Comparison of ENCODE assay signal across 8 mouse cellular contexts in genomic region chr14:115475234-115475633, GRCm38 (mm10).
DNase-seq lines count a peak whose midpoint lies in the region; ATAC-seq and TF ChIP-seq lines count a peak whose summit lies in the region.

No protein-coding gene starts in this region.

- H3K27me3 ChIP-seq in E14TG2a.4 (ENCODE audit: insufficient read depth, low read length), result no peaks in the 10 kb centered on the region
- no peaks in the 10 kb centered on the region for H3K27me3 ChIP-seq in hindbrain, embryonic 14.5 days (ENCODE audit: control insufficient read depth, insufficient read depth, low read length)
- H3K27me3 ChIP-seq in neural tube, embryonic 15.5 days (replicated peaks), result no peaks in the 10 kb centered on the region

- DNase-seq in cerebellum, adult 18-20 months, result peak; percentile 6
- no peak for DNase-seq in cerebellum, adult 9-10 months
- DNase-seq in hindbrain, embryonic 14.5 days (ENCODE audit: low spot score), result peak; percentile 73
- DNase-seq in left cerebral cortex, adult 2 months (ENCODE audit: extremely low spot score in 1 of 2, low spot score in 2 of 2), result peak; percentile 34 to 55

- peak; percentile 66 for TF ChIP-seq CTCF in E14TG2a.4 (conservative IDR thresholded peaks at IDR 0.05; ENCODE audit: low read length)
- TF ChIP-seq CTCF in cortical plate, adult 2 months (IDR thresholded peaks at IDR 0.05; ENCODE audit: extremely low read depth, insufficient read depth, low read length), result peak; percentile 71
- TF ChIP-seq CTCF in left cerebral cortex, adult 2 months (IDR thresholded peaks at IDR 0.05), result peak; percentile 66

- no peak overlapping the region for H3K27ac ChIP-seq in cortical plate, adult 2 months (ENCODE audit: insufficient read depth, low read length)
- H3K27ac ChIP-seq in hindbrain, embryonic 14.5 days, result no peak overlapping the region
- H3K27ac ChIP-seq in left cerebral cortex, adult 2 months, result no peak overlapping the region
- H3K27ac ChIP-seq in neural tube, embryonic 15.5 days (replicated peaks), result no peak overlapping the region

- WGBS in hindbrain, embryonic 14.5 days, result 42% methylated on average over 4 of the region's 4 CpGs
- 47% methylated on average over 4 of the region's 4 CpGs for WGBS in neural tube, embryonic 15.5 days

- H3K9ac ChIP-seq in hindbrain, embryonic 14.5 days, result no peak overlapping the region
- H3K9ac ChIP-seq in neural tube, embryonic 15.5 days (replicated peaks), result no peak overlapping the region

- H3K36me3 ChIP-seq in E14TG2a.4 (ENCODE audit: insufficient read depth, low read length), result no peaks in the 10 kb centered on the region
- H3K36me3 ChIP-seq in hindbrain, embryonic 14.5 days (replicated peaks; ENCODE audit: control insufficient read depth, insufficient read depth), result no peaks in the 10 kb centered on the region
- no peaks in the 10 kb centered on the region for H3K36me3 ChIP-seq in neural tube, embryonic 15.5 days

- ATAC-seq in hindbrain, embryonic 14.5 days (ENCODE audit: low FRiP score), result no peak
- ATAC-seq in neural tube, embryonic 15.5 days (ENCODE audit: low FRiP score), result peak; percentile 55; the same call in 1 of the 2 replicates
- ATAC-seq in megakaryocyte, adult 5-6 weeks (ENCODE audit: poor library complexity, severe bottlenecking), result no peak

- no peak for TF ChIP-seq POLR2A in cortical plate, adult 2 months (IDR thresholded peaks at IDR 0.05; ENCODE audit: extremely low read depth, insufficient read depth, low read length)

- H3K9me3 ChIP-seq in E14TG2a.4 (ENCODE audit: low read length), result no peaks in the 10 kb centered on the region
- H3K9me3 ChIP-seq in hindbrain, embryonic 14.5 days (ENCODE audit: control insufficient read depth, low read length), result no peaks in the 10 kb centered on the region
- H3K9me3 ChIP-seq in neural tube, embryonic 15.5 days (replicated peaks), result no peaks in the 10 kb centered on the region

- no peaks in the 10 kb centered on the region for H3K4me1 ChIP-seq in E14TG2a.4 (replicated peaks; ENCODE audit: low read depth, low read length)
- no peaks in the 10 kb centered on the region for H3K4me1 ChIP-seq in cortical plate, adult 2 months (ENCODE audit: control insufficient read depth, insufficient read depth, low read length)
- no peaks in the 10 kb centered on the region for H3K4me1 ChIP-seq in hindbrain, embryonic 14.5 days (replicated peaks; ENCODE audit: control insufficient read depth, insufficient read depth, low read length)
- no peaks in the 10 kb centered on the region for H3K4me1 ChIP-seq in neural tube, embryonic 15.5 days

- intact Hi-C loops in left cerebral cortex, adult 2 months (cut with DNase I), result no loop called here

- no peak overlapping the region for H3K4me3 ChIP-seq in E14TG2a.4 (replicated peaks; ENCODE audit: low read length)
- H3K4me3 ChIP-seq in cortical plate, adult 2 months (ENCODE audit: insufficient read depth, low read length), result no peak overlapping the region
- no peak overlapping the region for H3K4me3 ChIP-seq in hindbrain, embryonic 14.5 days (replicated peaks; ENCODE audit: low read length)
- no peak overlapping the region for H3K4me3 ChIP-seq in left cerebral cortex, adult 2 months
- no peak overlapping the region for H3K4me3 ChIP-seq in neural tube, embryonic 15.5 days (replicated peaks)

- no peak overlapping the region for H3K4me2 ChIP-seq in hindbrain, embryonic 14.5 days (replicated peaks)
- no peak overlapping the region for H3K4me2 ChIP-seq in neural tube, embryonic 15.5 days
